Mouse (Mus musculus): ENCODE measurements around the gene Pgp. TPM values are rescaled to one million over a fixed set of nuclear protein-coding genes. Genes with fewer than 3 reads are reported as not detected.

The Pgp gene
- polyA plus RNA-seq, 1 experiment from 2014 or later, result 51.0 TPM

DNA sequence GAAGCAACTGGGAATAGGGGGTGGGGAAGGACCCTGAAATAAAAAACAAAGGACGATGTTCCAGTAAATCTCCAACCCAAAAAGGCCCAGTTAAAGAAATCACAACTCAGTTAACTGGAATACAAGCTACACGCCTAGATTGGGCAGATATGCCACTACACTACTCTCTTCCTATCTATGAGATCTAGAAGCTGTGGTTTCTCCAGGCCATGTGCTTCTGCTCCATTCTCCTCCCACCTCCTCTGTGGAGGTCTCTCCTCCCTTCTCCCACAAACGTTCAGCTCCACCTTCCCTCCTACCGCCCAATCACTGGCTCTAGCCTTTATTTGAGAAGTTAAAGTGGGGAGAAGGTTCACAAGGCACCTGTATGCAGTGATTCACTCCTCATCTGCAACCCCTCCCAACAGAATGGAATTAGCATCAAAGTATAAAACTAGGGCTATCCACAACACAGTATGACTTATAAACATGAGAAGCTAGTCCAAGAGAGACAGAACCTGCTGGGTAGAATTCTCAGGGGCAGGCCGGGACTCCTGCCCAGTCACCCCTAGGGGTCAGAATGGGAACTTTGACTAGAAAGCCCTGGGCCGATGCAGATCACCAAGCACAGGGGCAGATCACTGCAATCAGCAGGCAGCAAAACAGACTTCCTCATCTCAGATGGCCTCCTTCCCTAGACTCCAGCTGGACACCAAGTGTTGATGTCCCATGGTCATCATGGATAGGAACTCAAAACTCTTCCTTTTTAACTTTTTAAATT is 6.6 kb upstream of the Pgp start:
- H3K27me3 ChIP-seq, result no peaks in the 10 kb centered on the region
- no peak overlapping the region for H3K4me3 ChIP-seq
- H3K9me3 ChIP-seq, result no peaks in the 10 kb centered on the region
- H3K27ac ChIP-seq (replicated peaks), result no peak overlapping the region
- no peak overlapping the region for H3K9ac ChIP-seq (replicated peaks)
- H3K4me2 ChIP-seq (replicated peaks), result no peak overlapping the region
- H3K36me3 ChIP-seq, result no peaks in the 10 kb centered on the region
- WGBS, result 66% methylated on average over 6 of the region's 6 CpGs
- no peaks in the 10 kb centered on the region for H3K4me1 ChIP-seq
- ATAC-seq (replicated peaks), result no peak

GRCm38 (mm10) chr17:24468636-24469246 is 1.5 kb upstream of the Pgp start:
- ATAC-seq (replicated peaks), result no peak
- H3K27me3 ChIP-seq, result no peaks in the 10 kb centered on the region

DNA sequence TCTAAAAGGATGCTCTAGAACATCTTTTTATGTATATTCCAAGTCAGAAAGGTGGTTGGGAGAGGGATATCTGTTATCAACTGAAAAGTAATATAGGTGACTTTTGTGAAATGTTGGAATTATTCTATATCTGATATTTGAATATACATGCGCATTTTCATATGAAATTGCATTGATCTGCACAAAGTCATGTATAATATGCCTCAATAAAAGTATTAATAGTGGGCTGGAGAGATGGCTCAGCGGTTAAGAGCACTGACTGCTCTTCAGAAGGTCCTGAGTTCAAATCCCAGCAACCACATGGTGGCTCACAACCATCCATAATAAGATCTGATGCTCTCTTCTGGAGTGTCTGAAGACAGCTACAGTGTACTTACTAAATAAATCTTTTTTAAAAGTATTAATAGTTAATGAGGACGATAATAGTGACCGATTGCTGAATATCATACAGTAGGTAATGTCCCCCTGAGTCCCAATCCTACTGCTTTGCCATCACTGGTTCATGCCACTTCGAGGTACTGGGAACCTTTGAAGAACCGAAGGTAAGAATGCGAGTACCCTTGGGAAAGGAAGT is 769 bp upstream of the Pgp start:
- ATAC-seq (replicated peaks), result no peak
- H3K27me3 ChIP-seq, result no peaks in the 10 kb centered on the region
- peaks cover 32% of the 10 kb centered on the region for H3K4me1 ChIP-seq
- H3K4me2 ChIP-seq (replicated peaks), result peak overlapping the region; percentile 87
- WGBS, result 15% methylated on average over 7 of the region's 7 CpGs
- no peaks in the 10 kb centered on the region for H3K9me3 ChIP-seq
- peak overlapping the region; percentile 90 for H3K27ac ChIP-seq (replicated peaks)
- 0 out of 2 replicates have a peak, but pooled peaks cover 5% of the 10 kb centered on the region for H3K36me3 ChIP-seq
- peak overlapping the region; percentile 73 for H3K9ac ChIP-seq (replicated peaks)
- H3K4me3 ChIP-seq, result peak overlapping the region; percentile 82

More at GRCm38 (mm10) chr17:24468636-24469246, 1.5 kb upstream of the Pgp start:
- Histone ChIP-seq H3K4me2 (replicated peaks) (no peak overlapping the region), H3K9ac (replicated peaks) (no peak overlapping the region), H3K27ac (replicated peaks) (no peak overlapping the region), H3K9me3 (no peaks in the 10 kb centered on the region), H3K4me3 (no peak overlapping the region), H3K4me1 (peaks cover 31% of the 10 kb centered on the region), H3K36me3 (no peaks in the 10 kb centered on the region)
- 87% methylated on average over 5 of the region's 5 CpGs for WGBS

DNA sequence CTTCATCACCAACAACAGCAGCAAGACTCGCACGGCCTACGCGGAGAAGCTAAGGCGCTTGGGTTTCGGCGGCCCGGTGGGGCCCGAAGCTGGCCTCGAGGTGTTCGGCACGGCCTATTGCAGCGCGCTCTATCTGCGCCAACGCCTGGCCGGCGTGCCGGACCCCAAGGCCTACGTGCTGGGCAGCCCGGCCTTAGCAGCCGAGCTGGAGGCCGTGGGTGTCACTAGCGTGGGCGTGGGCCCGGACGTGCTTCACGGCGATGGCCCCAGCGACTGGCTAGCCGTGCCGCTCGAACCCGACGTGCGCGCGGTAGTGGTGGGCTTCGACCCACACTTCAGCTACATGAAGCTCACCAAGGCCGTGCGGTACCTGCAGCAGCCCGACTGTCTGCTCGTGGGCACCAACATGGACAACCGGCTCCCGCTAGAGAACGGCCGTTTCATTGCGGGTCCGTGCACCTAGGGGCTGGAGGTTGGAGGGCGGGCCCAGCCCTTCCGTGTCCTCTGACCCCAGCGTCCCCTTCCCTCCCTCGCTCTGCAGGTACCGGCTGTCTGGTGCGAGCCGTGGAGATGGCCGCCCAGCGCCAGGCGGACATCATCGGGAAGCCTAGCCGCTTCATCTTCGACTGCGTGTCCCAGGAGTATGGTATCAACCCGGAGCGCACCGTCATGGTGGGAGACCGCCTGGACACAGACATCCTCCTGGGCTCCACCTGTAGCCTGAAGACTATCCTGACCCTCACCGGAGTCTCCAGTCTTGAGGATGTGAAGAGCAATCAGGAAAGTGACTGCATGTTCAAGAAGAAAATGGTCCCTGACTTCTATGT is 722 bp downstream of the Pgp start:
- Histone ChIP-seq H3K9ac (replicated peaks) (peak overlapping the region; percentile 75), H3K4me3 (peak overlapping the region; percentile 82), H3K9me3 (no peaks in the 10 kb centered on the region), H3K27me3 (no peaks in the 10 kb centered on the region), H3K36me3 (peaks cover 20% of the 10 kb centered on the region), H3K27ac (replicated peaks) (peak overlapping the region; percentile 90), H3K4me2 (replicated peaks) (peak overlapping the region; percentile 87), H3K4me1 (peaks cover 32% of the 10 kb centered on the region)
- peak; percentile 1; the same call in 1 of the 2 replicates for ATAC-seq (replicated peaks)
- WGBS, result under 1% methylated on average over 66 of the region's 68 CpGs

- 86% methylated on average over 4 of the region's 4 CpGs for WGBS
- peaks cover 34% of the 10 kb centered on the region for H3K4me1 ChIP-seq
- peak overlapping the region; percentile 87; the same call in 1 of the 2 replicates for H3K4me2 ChIP-seq (replicated peaks)
- no peaks in the 10 kb centered on the region for H3K9me3 ChIP-seq
- peaks cover 34% of the 10 kb centered on the region for H3K36me3 ChIP-seq
- H3K4me3 ChIP-seq, result no peak overlapping the region
- no peak overlapping the region for H3K9ac ChIP-seq (replicated peaks)
- ATAC-seq (replicated peaks), result no peak
- no peaks in the 10 kb centered on the region for H3K27me3 ChIP-seq
- no peak overlapping the region for H3K27ac ChIP-seq (replicated peaks)
Measured at GRCm38 (mm10) chr17:24472512-24472911, 2.3 kb downstream of the Pgp start.

DNA sequence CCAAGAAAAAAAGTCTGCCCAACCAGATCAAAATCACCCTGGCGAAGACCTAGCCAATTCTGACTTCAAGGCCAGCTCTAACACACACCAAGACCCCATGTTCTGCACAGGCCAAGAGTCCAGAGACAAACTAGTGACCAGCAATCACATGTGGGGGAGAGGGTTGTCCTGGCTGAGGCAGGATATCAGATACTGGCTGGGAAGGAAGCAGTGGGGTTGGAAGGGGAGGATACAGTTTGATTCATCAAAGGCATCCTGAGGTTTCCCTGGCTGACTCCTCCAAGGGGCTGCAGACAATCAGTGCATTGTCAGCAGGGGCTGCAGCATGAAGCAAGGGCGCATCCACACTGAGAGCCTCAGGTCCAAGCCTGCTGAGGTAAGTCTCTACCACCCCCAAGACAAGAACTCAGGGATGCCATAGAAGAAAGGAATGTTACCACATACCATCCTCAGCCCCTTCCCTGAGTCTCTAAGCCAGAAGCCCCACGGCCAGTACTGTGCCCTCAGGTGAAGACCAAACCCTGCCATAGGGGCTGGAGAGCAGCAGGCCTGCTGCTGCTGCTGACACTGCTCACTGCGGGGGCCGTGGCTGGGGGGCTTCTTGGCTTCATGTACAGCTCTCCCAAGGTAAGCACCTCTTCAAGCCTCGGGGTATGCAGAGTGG is 3.6 kb downstream of the Pgp start, which contains the start of gene Bricd5:
Gene Bricd5 (plus strand): TSS at position 273 of the 664 bp plus-strand sequence.
- H3K4me2 ChIP-seq (replicated peaks), result no peak within 1 kb of the TSS
- H3K36me3 ChIP-seq, result peaks cover 34% of the 10 kb centered on the region
- H3K27me3 ChIP-seq, result no peaks in the 10 kb centered on the region
- no peak within 1 kb of the TSS for H3K27ac ChIP-seq (replicated peaks)
- H3K9me3 ChIP-seq, result no peaks in the 10 kb centered on the region
- 77% methylated on average over 6 of the region's 6 CpGs for WGBS
- no peak within 1 kb of the TSS; the same call in 1 of the 2 replicates for H3K9ac ChIP-seq (replicated peaks)
- H3K4me3 ChIP-seq, result no peak within 1 kb of the TSS
- ATAC-seq (replicated peaks), result no peak
- H3K4me1 ChIP-seq, result peaks cover 44% of the 10 kb centered on the region

DNA sequence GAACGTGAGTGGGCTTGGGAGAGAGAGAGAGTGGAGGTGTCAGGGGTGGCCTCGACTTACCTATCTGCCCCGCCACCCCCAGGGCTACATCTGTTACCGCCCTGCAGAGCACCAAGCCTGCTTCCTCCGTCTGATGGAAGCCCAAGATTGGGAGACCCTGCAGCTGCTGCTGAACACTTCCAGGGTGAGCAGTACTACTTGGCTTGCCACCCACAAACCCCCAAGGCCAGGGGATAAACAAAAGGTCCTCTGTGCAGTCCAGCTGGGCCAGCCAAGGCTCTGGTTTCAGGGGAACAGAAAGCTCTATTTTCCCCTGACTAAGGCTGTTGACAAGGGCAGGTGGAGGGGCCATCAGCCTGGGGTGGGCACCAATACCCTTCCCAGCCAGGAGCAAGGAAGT is 4.4 kb downstream of the Pgp start:
- no peak overlapping the region; the same call in 1 of the 2 replicates for H3K9ac ChIP-seq (replicated peaks)
- no peaks in the 10 kb centered on the region for H3K9me3 ChIP-seq
- H3K4me3 ChIP-seq, result no peak overlapping the region
- no peak overlapping the region for H3K4me2 ChIP-seq (replicated peaks)
- H3K4me1 ChIP-seq, result peaks cover 44% of the 10 kb centered on the region
- H3K27ac ChIP-seq (replicated peaks), result no peak overlapping the region
- H3K27me3 ChIP-seq, result no peaks in the 10 kb centered on the region
- 83% methylated on average over 5 of the region's 5 CpGs for WGBS
- peaks cover 34% of the 10 kb centered on the region for H3K36me3 ChIP-seq
- no peak for ATAC-seq (replicated peaks)

GRCm38 (mm10) chr17:24475586-24475985 is 5.4 kb downstream of the Pgp start:
- H3K9ac ChIP-seq (replicated peaks), result no peak overlapping the region
- H3K36me3 ChIP-seq, result peaks cover 34% of the 10 kb centered on the region
- H3K4me3 ChIP-seq, result no peak overlapping the region
- H3K4me2 ChIP-seq (replicated peaks), result no peak overlapping the region
- no peaks in the 10 kb centered on the region for H3K27me3 ChIP-seq
- no peak overlapping the region for H3K27ac ChIP-seq (replicated peaks)
- H3K4me1 ChIP-seq, result peaks cover 46% of the 10 kb centered on the region
- WGBS, result 96% methylated on average over 6 of the region's 6 CpGs
- ATAC-seq (replicated peaks), result no peak
- H3K9me3 ChIP-seq, result no peaks in the 10 kb centered on the region

DNA sequence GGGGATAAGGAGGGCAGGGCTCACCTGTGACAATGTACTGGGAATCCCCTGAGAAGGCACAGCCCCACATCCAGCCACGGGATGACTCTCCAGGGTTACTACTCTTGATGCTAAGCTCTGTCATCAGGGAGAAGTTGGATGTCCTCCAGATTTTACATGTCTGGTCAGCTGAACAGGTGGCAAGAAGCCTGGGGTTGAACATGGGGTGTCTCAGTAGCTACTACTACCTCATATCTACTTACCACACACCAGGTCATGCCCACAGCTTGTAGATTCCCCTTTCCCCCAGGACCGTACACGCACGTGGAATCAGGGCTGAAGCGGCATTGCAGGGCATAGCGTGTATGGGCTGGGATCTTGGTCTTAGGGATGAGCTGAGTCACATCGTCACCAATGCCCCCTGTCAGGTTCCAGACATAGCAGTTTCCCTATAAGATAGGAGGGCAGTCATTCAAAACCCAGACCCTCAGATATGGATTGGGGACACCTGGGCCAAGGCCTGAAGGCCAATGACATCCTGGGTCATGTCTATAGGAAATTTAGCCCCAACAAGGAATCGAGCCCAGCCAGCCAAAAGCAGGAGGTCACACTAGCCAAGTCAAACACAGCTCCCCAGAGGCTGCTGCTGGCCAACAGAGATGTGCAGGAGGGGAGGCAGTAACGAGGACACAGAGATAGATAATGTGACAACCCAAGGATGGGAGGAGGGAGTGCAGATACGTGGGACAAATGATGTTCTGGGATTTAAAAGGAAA is 6.0 kb downstream of the Pgp start:
- H3K9me3 ChIP-seq, result no peaks in the 10 kb centered on the region
- WGBS, result 94% methylated on average over 10 of the region's 10 CpGs
- no peak overlapping the region for H3K27ac ChIP-seq (replicated peaks)
- H3K9ac ChIP-seq (replicated peaks), result no peak overlapping the region
- H3K27me3 ChIP-seq, result no peaks in the 10 kb centered on the region
- no peak overlapping the region for H3K4me2 ChIP-seq (replicated peaks)
- no peak for ATAC-seq (replicated peaks)
- peaks cover 41% of the 10 kb centered on the region for H3K4me1 ChIP-seq
- H3K4me3 ChIP-seq, result no peak overlapping the region
- peaks cover 34% of the 10 kb centered on the region for H3K36me3 ChIP-seq

GRCm38 (mm10) chr17:24477053-24477984 is 7.1 kb downstream of the Pgp start:
- 90% methylated on average over 20 of the region's 20 CpGs for WGBS
- Histone ChIP-seq H3K9me3 (no peaks in the 10 kb centered on the region), H3K9ac (replicated peaks) (0 out of 2 replicates have a peak overlapping the region, but pooled peaks have one; percentile 10), H3K27me3 (no peaks in the 10 kb centered on the region), H3K4me1 (peaks cover 29% of the 10 kb centered on the region), H3K4me3 (no peak overlapping the region), H3K27ac (replicated peaks) (no peak overlapping the region), H3K4me2 (replicated peaks) (peak overlapping the region; percentile 53), H3K36me3 (peaks cover 34% of the 10 kb centered on the region)
- no peak for ATAC-seq (replicated peaks)
